Mouse (Mus musculus) CH12.LX (cell line): ENCODE measurements around the gene Dio1. TPM values are rescaled to one million over a fixed set of nuclear protein-coding genes. Genes with fewer than 3 reads are reported as not detected.
A peak's percentile ranks its signal among the peaks of the same experiment; 100 is the strongest.

Experiments used
- DNase-seq: peaks from one replicate; pipeline ENCODE4 v3.0.0-alpha.2; 2013; ENCODE audit errors: extremely low read depth
- H3K27ac ChIP-seq: 2 replicates; pipeline ENCODE4 v1.5.1; 2012; ENCODE audit warnings: low read depth, mild to moderate bottlenecking, control low read depth, moderate library complexity; ENCODE audit not compliant: insufficient read depth
- H3K27me3 ChIP-seq: replicated peaks from 2 replicates; pipeline ENCODE3; 2012; ENCODE audit warnings: inconsistent platforms
- H3K36me3 ChIP-seq, 2 experiments: replicated peaks in 1 of 2; 2 replicates each; pipeline versions ENCODE3 to v1.6.1; 2012; ENCODE audit warnings: inconsistent platforms in 1 of 2, low read length in 1 of 2, mild to moderate bottlenecking in 1 of 2, mixed read lengths in 1 of 2, moderate library complexity in 1 of 2; ENCODE audit not compliant: control insufficient read depth in 1 of 2, insufficient read depth in 1 of 2
- H3K4me1 ChIP-seq, 2 experiments: 2 replicates each; pipeline ENCODE4 v1.6.1; 2012; ENCODE audit warnings: inconsistent platforms in 1 of 2, moderate library complexity in 1 of 2; ENCODE audit not compliant: insufficient read depth in 2 of 2, control insufficient read depth in 1 of 2
- H3K4me2 ChIP-seq: 2 replicates; pipeline ENCODE4 v1.6.1; 2012; ENCODE audit warnings: low read depth, mild to moderate bottlenecking, control low read depth; ENCODE audit not compliant: poor library complexity, insufficient read depth, severe bottlenecking
- H3K4me3 ChIP-seq, 3 experiments: fragments of 150-350 bp in 1 of 3; sonication (generic) in 1 of 3; replicated peaks in 1 of 3; 2 replicates each; pipeline versions ENCODE3 to v1.5.1; 2011 to 2012; ENCODE audit warnings: low read depth in 2 of 3, low read length in 2 of 3, mild to moderate bottlenecking in 2 of 3, moderate library complexity in 2 of 3, control low read depth in 1 of 3, improper control_type of control experiment in 1 of 3, inconsistent platforms in 1 of 3, mixed read lengths in 1 of 3; ENCODE audit not compliant: poor library complexity in 1 of 3
- H3K79me2 ChIP-seq: replicated peaks from 2 replicates; pipeline ENCODE4 v1.6.1; 2012; ENCODE audit warnings: mild to moderate bottlenecking, moderate library complexity; ENCODE audit not compliant: control insufficient read depth, poor library complexity, insufficient read depth, severe bottlenecking; ENCODE audit errors: extremely low read depth
- H3K9ac ChIP-seq: 2 replicates; pipeline ENCODE4 v1.6.1; 2012; ENCODE audit warnings: low read depth, mild to moderate bottlenecking, control low read depth, moderate library complexity; ENCODE audit not compliant: insufficient read depth
- H3K9me3 ChIP-seq: replicated peaks from 2 replicates; pipeline ENCODE3; 2012; ENCODE audit warnings: low read length, inconsistent platforms, mixed read lengths
- BHLHE40 ChIP-seq: IDR thresholded peaks from 2 replicates; pipeline ENCODE4 v1.6.1; 2011; ENCODE audit warnings: mild to moderate bottlenecking, low read depth, low read length, improper control_type of control experiment
- CHD1 ChIP-seq: IDR thresholded peaks from 2 replicates; pipeline ENCODE4 v1.6.1; 2012; ENCODE audit warnings: low read depth, low read length, improper control_type of control experiment, inconsistent platforms
- CHD2 ChIP-seq: IDR thresholded peaks from 2 replicates; pipeline ENCODE4 v1.6.1; 2011; ENCODE audit warnings: low read length, improper control_type of control experiment
- CTCF ChIP-seq, 2 experiments: IDR thresholded peaks in 1 of 2; conservative IDR thresholded peaks in 1 of 2; 2 replicates each; pipeline ENCODE4 v1.5.1; 2011 to 2012; ENCODE audit warnings: low read depth in 2 of 2, low read length in 2 of 2, improper control_type of control experiment in 1 of 2, inconsistent platforms in 1 of 2, mild to moderate bottlenecking in 1 of 2, moderate library complexity in 1 of 2
- E2F4 ChIP-seq: IDR thresholded peaks from 2 replicates; pipeline ENCODE4 v1.6.1; 2011; ENCODE audit warnings: low read depth, low read length, improper control_type of control experiment; ENCODE audit not compliant: insufficient replicate concordance
- ELF1 ChIP-seq: IDR thresholded peaks from 2 replicates; pipeline ENCODE4 v1.6.1; 2014; ENCODE audit warnings: low read depth, mild to moderate bottlenecking, inconsistent platforms, low read length, improper control_type of control experiment
- EP300 ChIP-seq: IDR thresholded peaks from 2 replicates; pipeline ENCODE4 v1.6.1; 2011; ENCODE audit warnings: low read length, improper control_type of control experiment
- ETS1 ChIP-seq: conservative IDR thresholded peaks from 2 replicates; pipeline ENCODE4 v1.6.1; 2012; ENCODE audit warnings: low read depth, mild to moderate bottlenecking, inconsistent platforms, low read length, improper control_type of control experiment, moderate library complexity
- GABPA ChIP-seq: IDR thresholded peaks from 2 replicates; pipeline ENCODE4 v1.6.1; 2012; ENCODE audit warnings: low read depth, low read length, improper control_type of control experiment, inconsistent platforms; ENCODE audit not compliant: insufficient replicate concordance
- HCFC1 ChIP-seq: IDR thresholded peaks from 2 replicates; pipeline ENCODE4 v1.6.1; 2012; ENCODE audit warnings: low read depth, mild to moderate bottlenecking, inconsistent platforms, low read length, improper control_type of control experiment
- IRF4 ChIP-seq: IDR thresholded peaks from 2 replicates; pipeline ENCODE4 v1.6.1; 2014; ENCODE audit warnings: low read depth, mild to moderate bottlenecking, inconsistent platforms, low read length, improper control_type of control experiment
- JUN ChIP-seq: IDR thresholded peaks from 2 replicates; pipeline ENCODE4 v1.6.1; 2011; ENCODE audit warnings: low read depth, mild to moderate bottlenecking, low read length, improper control_type of control experiment, moderate library complexity; ENCODE audit not compliant: insufficient read depth
- JUND ChIP-seq: conservative IDR thresholded peaks from 2 replicates; pipeline ENCODE4 v1.6.1; 2011; ENCODE audit warnings: low read depth, low read length, improper control_type of control experiment
- KAT2A ChIP-seq: IDR thresholded peaks from 2 replicates; pipeline ENCODE4 v1.6.1; 2012; ENCODE audit warnings: low read length, improper control_type of control experiment, inconsistent platforms; ENCODE audit not compliant: insufficient replicate concordance
- MAZ ChIP-seq: IDR thresholded peaks from 2 replicates; pipeline ENCODE4 v1.6.1; 2012; ENCODE audit warnings: low read depth, mild to moderate bottlenecking, inconsistent platforms, low read length, improper control_type of control experiment, moderate library complexity
- MEF2A ChIP-seq: IDR thresholded peaks from 2 replicates; pipeline ENCODE4 v1.6.1; 2014; ENCODE audit warnings: low read depth, mild to moderate bottlenecking, inconsistent platforms, low read length, improper control_type of control experiment, borderline replicate concordance
- MXI1 ChIP-seq: IDR thresholded peaks from 2 replicates; pipeline ENCODE4 v1.6.1; 2011; ENCODE audit warnings: mild to moderate bottlenecking, low read depth, low read length, improper control_type of control experiment
- MYC ChIP-seq: IDR thresholded peaks from 2 replicates; pipeline ENCODE4 v1.6.1; 2011; ENCODE audit warnings: low read depth, mild to moderate bottlenecking, improper control_type of control experiment, low read length
- NELFE ChIP-seq: IDR thresholded peaks from 2 replicates; pipeline ENCODE4 v1.6.1; 2011; ENCODE audit warnings: low read depth, low read length, improper control_type of control experiment
- NRF1 ChIP-seq: IDR thresholded peaks from 2 replicates; pipeline ENCODE4 v1.6.1; 2014; ENCODE audit warnings: low read depth, mild to moderate bottlenecking, inconsistent platforms, low read length, improper control_type of control experiment, moderate library complexity
- PAX5 ChIP-seq: IDR thresholded peaks from 2 replicates; pipeline ENCODE4 v1.6.1; 2012; ENCODE audit warnings: low read length, inconsistent platforms, mixed read lengths
- POLR2A ChIP-seq: IDR thresholded peaks from 2 replicates; pipeline ENCODE4 v1.6.1; 2011; ENCODE audit warnings: low read depth, mild to moderate bottlenecking, improper control_type of control experiment, low read length
- POLR2AphosphoS2 ChIP-seq: IDR thresholded peaks from 2 replicates; pipeline ENCODE4 v1.6.1; 2011; ENCODE audit warnings: low read depth, low read length, improper control_type of control experiment
- RAD21 ChIP-seq: IDR thresholded peaks from 2 replicates; pipeline ENCODE4 v1.6.1; 2011; ENCODE audit warnings: low read depth, mild to moderate bottlenecking, low read length, improper control_type of control experiment, moderate library complexity
- RCOR1 ChIP-seq: conservative IDR thresholded peaks from 2 replicates; pipeline ENCODE4 v1.6.1; 2012; ENCODE audit warnings: low read depth, mild to moderate bottlenecking, inconsistent platforms, low read length, improper control_type of control experiment
- SIN3A ChIP-seq: IDR thresholded peaks from 2 replicates; pipeline ENCODE4 v1.6.1; 2012; ENCODE audit warnings: low read length, improper control_type of control experiment, inconsistent platforms
- SMC3 ChIP-seq: IDR thresholded peaks from 2 replicates; pipeline ENCODE4 v1.6.1; 2011; ENCODE audit warnings: low read depth, low read length, improper control_type of control experiment
- TCF12 ChIP-seq: IDR thresholded peaks from 2 replicates; pipeline ENCODE4 v1.6.1; 2014; ENCODE audit warnings: low read depth, mild to moderate bottlenecking, inconsistent platforms, low read length, improper control_type of control experiment
- UBTF ChIP-seq: IDR thresholded peaks from 2 replicates; pipeline ENCODE4 v1.6.1; 2012; ENCODE audit warnings: low read depth, mild to moderate bottlenecking, inconsistent platforms, low read length, improper control_type of control experiment, moderate library complexity
- USF1 ChIP-seq: IDR thresholded peaks from 2 replicates; pipeline ENCODE4 v1.6.1; 2014; ENCODE audit warnings: low read depth, mild to moderate bottlenecking, inconsistent platforms, low read length, improper control_type of control experiment
- USF2 ChIP-seq: conservative IDR thresholded peaks from 2 replicates; pipeline ENCODE4 v1.6.1; 2011; ENCODE audit warnings: low read depth, low read length, improper control_type of control experiment
- ZC3H11A ChIP-seq: IDR thresholded peaks from 2 replicates; pipeline ENCODE4 v1.6.1; 2012; ENCODE audit warnings: low read depth, mild to moderate bottlenecking, inconsistent platforms, low read length, improper control_type of control experiment
- ZKSCAN1 ChIP-seq: IDR thresholded peaks from 2 replicates; pipeline ENCODE4 v1.6.1; 2012; ENCODE audit warnings: low read depth, inconsistent platforms, low read length, improper control_type of control experiment, borderline replicate concordance
- ZMIZ1 ChIP-seq: IDR thresholded peaks from 2 replicates; pipeline ENCODE4 v1.6.1; 2012; ENCODE audit warnings: low read depth, mild to moderate bottlenecking, inconsistent platforms, low read length, improper control_type of control experiment
- ZNF384 ChIP-seq: IDR thresholded peaks from 2 replicates; pipeline ENCODE4 v1.6.1; 2012; ENCODE audit warnings: low read depth, low read length, improper control_type of control experiment, inconsistent platforms
- dilution Hi-C: fragments of 300-500 bp; cut with MboI; formaldehyde crosslinking; loops from 2 replicates; pipeline ENCODE4 v1.14.3; 2020; ENCODE audit warnings: low sequenced_read_pairs; ENCODE audit not compliant: extremely low pct_unique_long_range_greater_than_20kb, extremely low pct_ligation_motif_present
- in situ Hi-C: fragments of 300-500 bp; cut with MboI; formaldehyde crosslinking; loops from 3 replicates; pipeline ENCODE4 v1.14.3; 2019; ENCODE audit warnings: low sequenced_read_pairs, low pct_ligation_motif_present, low pct_unique_long_range_greater_than_20kb, mixed read lengths
- polyA plus RNA-seq: library from polyadenylated mRNA; unstranded; fragments of >175 nt; gene quantifications from 2 replicates; pipeline ENCODE4 v1.2.1, GENCODE M21; 2012; ENCODE audit warnings: low read depth; ENCODE audit not compliant: insufficient read length
- total RNA-seq, 2 experiments: library from RNA; depleted of rRNA; stranded (reverse); fragments of 300-350 nt in 1 of 2; fragments of >200 nt in 1 of 2; gene quantifications; 2 replicates each; pipeline ENCODE4 v1.2.3; 2012 to 2014

The Dio1 gene
- total and polyA plus RNA-seq, 3 experiments: 0.23 to 1.3 (median 0.25) TPM

DNA sequence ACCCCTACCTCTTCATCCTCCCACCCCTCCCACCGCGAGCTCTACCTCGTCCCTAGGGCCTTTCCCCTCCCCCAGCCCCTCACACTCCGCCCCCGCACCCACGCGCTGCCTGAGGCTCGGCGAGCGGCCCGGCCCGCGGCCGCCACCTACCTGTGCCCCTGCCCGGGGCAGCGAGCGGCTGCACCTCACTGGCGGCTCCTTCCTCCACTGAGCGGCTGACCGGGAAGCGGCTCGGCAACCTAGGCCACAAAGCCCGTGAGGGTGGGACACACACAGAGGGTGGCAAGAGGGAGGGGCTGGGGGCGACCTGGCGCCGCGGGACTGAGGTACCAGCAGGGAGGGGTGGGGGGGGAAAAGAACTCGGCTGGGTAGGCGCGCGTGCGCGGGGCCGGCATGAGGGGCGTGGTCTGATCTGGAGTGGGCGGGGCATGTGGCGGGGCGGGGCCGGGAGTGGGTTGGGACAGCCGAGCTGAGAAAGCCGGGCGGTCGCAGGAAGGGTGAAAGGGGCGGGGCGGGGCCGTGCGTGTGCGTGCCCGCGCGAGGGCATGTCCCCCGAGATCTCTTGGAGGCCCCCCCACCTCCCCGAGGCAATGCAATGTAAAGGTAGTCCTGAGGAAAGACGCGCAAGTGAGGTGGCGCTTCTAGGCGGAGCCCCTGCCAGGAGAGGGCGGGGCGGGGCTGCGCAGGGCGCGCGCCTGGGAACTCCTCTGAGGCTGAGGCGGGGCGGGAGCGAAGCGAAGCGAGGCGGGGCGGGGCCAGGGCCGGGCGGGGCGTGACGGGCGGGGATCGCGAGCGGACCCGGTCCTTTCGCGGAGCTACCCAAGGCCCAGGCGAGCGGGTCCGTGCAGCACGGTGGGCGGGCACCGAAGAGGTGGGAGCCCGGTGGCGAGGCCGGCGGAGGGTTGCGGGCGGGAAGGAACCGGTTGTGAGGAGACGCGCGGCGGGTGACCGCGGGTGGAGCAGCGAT lies 53.6 kb downstream of the Dio1 start, which contains the start of the genes Lrrc42 and Hspb11:
Gene Lrrc42, minus strand, starts transcription at position 408 of the 967 bp plus-strand sequence.
Gene Hspb11, plus strand, starts transcription at position 469 of the 967 bp plus-strand sequence.
- H3K79me2 ChIP-seq: peaks cover 6% of the 10 kb centered on the region
- in situ Hi-C loops: loop anchor here (5.0 kb wide), 1 partner anchor 94 kb away; no protein-coding TSS in a partner anchor
- peak within 1 kb of the TSS; percentile 94 for H3K4me2 ChIP-seq
- DNase-seq: peak; percentile 90
- H3K27ac ChIP-seq: peak within 1 kb of the TSS; percentile 53
- TF ChIP-seq ETS1 (no peak), EP300 (no peak), SIN3A (peak; percentile 59), POLR2AphosphoS2 (no peak), CHD1 (no peak), HCFC1 (peak; percentile 22; the same call in 1 of the 2 replicates), JUND (no peak), ZNF384 (no peak), E2F4 (no peak), JUN (no peak), MXI1 (peak; percentile 66), BHLHE40 (no peak; the same call in 1 of the 2 replicates), ZKSCAN1 (no peak), PAX5 (no peak), USF1 (no peak), IRF4 (no peak), POLR2A (peak; percentile 67), KAT2A (no peak), MEF2A (no peak), USF2 (no peak), ZC3H11A (no peak), CHD2 (peak; percentile 12), UBTF (peak; percentile 47; the same call in 1 of the 2 replicates), ELF1 (peak; percentile 38; the same call in 1 of the 2 replicates), TCF12 (peak; percentile 42; the same call in 1 of the 2 replicates), ZMIZ1 (0 out of 2 replicates have a peak, but pooled peaks have one; percentile 41), NRF1 (peak; percentile 82), MAZ (peak; percentile 68), GABPA (no peak), RAD21 (no peak), NELFE (peak; percentile 69; the same call in 1 of the 2 replicates), CTCF (conservative IDR thresholded peaks at IDR 0.05 in 1 of 2, IDR thresholded peaks at IDR 0.05 in 1 of 2; ENCODE audit: low read depth in 2 of 2, low read length in 2 of 2) (peak in 1 of 2 experiments; percentile 44; a peak in 2 of 4 replicates), RCOR1 (no peak), MYC (no peak), SMC3 (no peak)
- peaks cover 2 to 41% of the 10 kb centered on the region in 2 experiments; a peak in 3 of 4 replicates for H3K4me1 ChIP-seq
- no peaks in the 10 kb centered on the region for H3K27me3 ChIP-seq
- no peaks in the 10 kb centered on the region for H3K36me3 ChIP-seq
- no peaks in the 10 kb centered on the region for H3K9me3 ChIP-seq
- H3K9ac ChIP-seq: peak within 1 kb of the TSS; percentile 86
- dilution Hi-C loops: no loop called here
- peak within 1 kb of the TSS; percentile 75 to 92 (median 78) for H3K4me3 ChIP-seq
